ENCODE assay signal across 11 mouse cellular contexts in genomic region chr17:12714080-12714561, GRCm38 (mm10). TPM values are rescaled to one million over a fixed set of nuclear protein-coding genes. Genes with fewer than 3 reads are reported as not detected.
DNase-seq lines count a peak whose midpoint lies in the region; ATAC-seq and TF ChIP-seq lines count a peak whose summit lies in the region.
"Had no signal": no experiment of that assay in that cellular context is flagged by ENCODE, and none has a peak within 500 bp of the region (broad histone marks: within the 10 kb centered on the region; RNA-seq: fewer than 3 reads in every experiment).

No protein-coding gene starts in this region.

- H3K9me3 ChIP-seq in hindbrain, embryonic 16.5 days (ENCODE audit: control insufficient read depth, low read length): no peaks in the 10 kb centered on the region
- no peaks in the 10 kb centered on the region for H3K9me3 ChIP-seq in hindbrain, embryonic 12.5 days (replicated peaks)
- H3K9me3 ChIP-seq in CH12.LX (replicated peaks; ENCODE audit: low read length): no peaks in the 10 kb centered on the region
- no peaks in the 10 kb centered on the region for H3K9me3 ChIP-seq in heart, embryonic 10.5 days
- H3K9me3 ChIP-seq: limb, embryonic 13.5 days had no signal

- WGBS in hindbrain, embryonic 16.5 days: 82% methylated on average over 5 of the region's 5 CpGs
- WGBS in hindbrain, embryonic 12.5 days: 90% methylated on average over 5 of the region's 5 CpGs
- 72% methylated on average over 5 of the region's 5 CpGs for WGBS in heart, embryonic 10.5 days

- H3K36me3 ChIP-seq in hindbrain, embryonic 16.5 days (ENCODE audit: control insufficient read depth, insufficient read depth, low read length): peaks cover 40% of the 10 kb centered on the region
- peaks cover 86% of the 10 kb centered on the region for H3K36me3 ChIP-seq in hindbrain, embryonic 12.5 days
- peaks cover 64 to 96% of the 10 kb centered on the region in 2 experiments for H3K36me3 ChIP-seq in CH12.LX (replicated peaks in 1 of 2; ENCODE audit: control insufficient read depth in 1 of 2, insufficient read depth in 1 of 2, low read length in 1 of 2)
- peaks cover 100% of the 10 kb centered on the region for H3K36me3 ChIP-seq in heart, embryonic 10.5 days

- no peaks in the 10 kb centered on the region for H3K79me2 ChIP-seq in CH12.LX (replicated peaks; ENCODE audit: control insufficient read depth, extremely low read depth, insufficient read depth, poor library complexity, severe bottlenecking)

- peak; percentile 53 for TF ChIP-seq RAD21 in CH12.LX (IDR thresholded peaks at IDR 0.05; ENCODE audit: low read depth, low read length)

- H3K9ac ChIP-seq in hindbrain, embryonic 16.5 days (ENCODE audit: low read depth, low read length): no peak overlapping the region
- H3K9ac ChIP-seq in hindbrain, embryonic 12.5 days: no peak overlapping the region
- no peak overlapping the region for H3K9ac ChIP-seq in CH12.LX (ENCODE audit: insufficient read depth, low read depth)
- H3K9ac ChIP-seq: limb, embryonic 13.5 days had no signal

- TF ChIP-seq CTCF in CH12.LX (conservative IDR thresholded peaks at IDR 0.05 in 1 of 2, IDR thresholded peaks at IDR 0.05 in 1 of 2; ENCODE audit: low read depth in 2 of 2, low read length in 2 of 2): peak in 1 of 2 experiments; percentile 49; a peak in 2 of 4 replicates

- no peak for TF ChIP-seq POLR2A in CH12.LX (IDR thresholded peaks at IDR 0.05; ENCODE audit: low read depth, low read length)

- no peak for TF ChIP-seq EP300 in CH12.LX (IDR thresholded peaks at IDR 0.05; ENCODE audit: low read length)

- ATAC-seq in hindbrain, embryonic 16.5 days: 0 out of 2 replicates have a peak, but pooled peaks have one; percentile 2
- no peak for ATAC-seq in hindbrain, embryonic 12.5 days (ENCODE audit: low FRiP score)
- no peak for ATAC-seq in activated CD4-positive, CD25-positive, alpha-beta regulatory T cell, adult 4 months
- ATAC-seq: forebrain, embryonic 14.5 days had no signal

- intact Hi-C loops in left cerebral cortex, postnatal 10 days (cut with DNase I): no loop called here

- no peak overlapping the region for H3K27ac ChIP-seq in hindbrain, embryonic 16.5 days (ENCODE audit: low read depth, low read length)
- no peak overlapping the region for H3K27ac ChIP-seq in hindbrain, embryonic 12.5 days
- no peak overlapping the region for H3K27ac ChIP-seq in CH12.LX (ENCODE audit: insufficient read depth, low read depth)
- 0 out of 2 replicates have a peak overlapping the region, but pooled peaks have one; percentile 23 for H3K27ac ChIP-seq in heart, embryonic 10.5 days
- H3K27ac ChIP-seq: limb, embryonic 13.5 days had no signal

- in situ Hi-C loops in CH12.LX (cut with MboI; ENCODE audit: low pct_ligation_motif_present, low pct_unique_long_range_greater_than_20kb, low sequenced_read_pairs): no loop called here

- dilution Hi-C loops in CH12.LX (cut with MboI; ENCODE audit: extremely low pct_ligation_motif_present, extremely low pct_unique_long_range_greater_than_20kb, low sequenced_read_pairs): no loop called here

- H3K4me3 ChIP-seq in hindbrain, embryonic 16.5 days (ENCODE audit: low read length): no peak overlapping the region
- no peak overlapping the region for H3K4me3 ChIP-seq in hindbrain, embryonic 12.5 days
- no peak overlapping the region for H3K4me3 ChIP-seq in CH12.LX (replicated peaks in 1 of 3; ENCODE audit: low read depth in 2 of 3, low read length in 2 of 3, poor library complexity in 1 of 3)
- no peak overlapping the region for H3K4me3 ChIP-seq in heart, embryonic 10.5 days
- H3K4me3 ChIP-seq: limb, embryonic 13.5 days had no signal

- no peak overlapping the region for H3K4me2 ChIP-seq in hindbrain, embryonic 16.5 days (ENCODE audit: low read length)
- no peak overlapping the region for H3K4me2 ChIP-seq in hindbrain, embryonic 12.5 days (replicated peaks)
- H3K4me2 ChIP-seq in CH12.LX (ENCODE audit: insufficient read depth, low read depth, poor library complexity, severe bottlenecking): no peak overlapping the region
- H3K4me2 ChIP-seq: limb, embryonic 13.5 days had no signal

- H3K27me3 ChIP-seq in hindbrain, embryonic 16.5 days (replicated peaks; ENCODE audit: control insufficient read depth, insufficient read depth, low read length): no peaks in the 10 kb centered on the region
- H3K27me3 ChIP-seq in hindbrain, embryonic 12.5 days: no peaks in the 10 kb centered on the region
- H3K27me3 ChIP-seq in CH12.LX (replicated peaks): no peaks in the 10 kb centered on the region
- no peaks in the 10 kb centered on the region for H3K27me3 ChIP-seq in heart, embryonic 10.5 days (ENCODE audit: insufficient read depth, poor library complexity, severe bottlenecking)
- H3K27me3 ChIP-seq: limb, embryonic 13.5 days had no signal

- DNase-seq in CH12.LX (ENCODE audit: extremely low read depth): no peak
- DNase-seq in heart, embryonic 10.5 days (ENCODE audit: low spot score): no peak
- DNase-seq in lung, postnatal 36 days: peak; percentile 44
- no peak for DNase-seq in left cerebral cortex, postnatal 10 days (ENCODE audit: extremely low spot score in 1 of 2, low spot score in 2 of 2)
- DNase-seq in yolk sac, embryonic 10.5 days (ENCODE audit: low spot score): no peak

- H3K4me1 ChIP-seq in hindbrain, embryonic 16.5 days (ENCODE audit: control insufficient read depth, insufficient read depth, low read depth, low read length): no peaks in the 10 kb centered on the region
- H3K4me1 ChIP-seq in hindbrain, embryonic 12.5 days: no peaks in the 10 kb centered on the region
- H3K4me1 ChIP-seq in CH12.LX (ENCODE audit: control insufficient read depth in 1 of 2, insufficient read depth in 2 of 2): no peaks in the 10 kb centered on the region
- peaks cover 15% of the 10 kb centered on the region for H3K4me1 ChIP-seq in heart, embryonic 10.5 days

TF ChIP-seq in CH12.LX, 34 proteins besides CTCF, POLR2A, EP300 and RAD21:
- no peak for TF ChIP-seq ZMIZ1 (IDR thresholded peaks at IDR 0.05; ENCODE audit: low read depth, low read length)
- TF ChIP-seq SMC3 (IDR thresholded peaks at IDR 0.05; ENCODE audit: low read depth, low read length): peak; percentile 54
- no peak for TF ChIP-seq CHD1 (IDR thresholded peaks at IDR 0.05; ENCODE audit: low read depth, low read length)

RNA-seq across cellular contexts. Expression of gene Slc22a1, which starts 38.5 kb away (rescaled TPM):
- not detected in 2 replicates for polyA plus RNA-seq in hindbrain, embryonic 16.5 days (2015; fragmentation: Nextera tagmentation; extraction: Ambion mirVana)
- not detected in 2 replicates for polyA plus RNA-seq in hindbrain, embryonic 12.5 days (2016; fragmentation: Nextera tagmentation; extraction: Ambion mirVana)
- 0.64 and 0.80 TPM in 2 replicates for total RNA-seq in CH12.LX (2012; rRNA removed)
- 1.1 TPM in 1 of 2 replicates, not detected in the other for total RNA-seq in CH12.LX (2014; rRNA removed)
- 0.76 and 1.2 TPM in 2 replicates for polyA plus RNA-seq in CH12.LX (2012; ENCODE audit: insufficient read length, low read depth)
- 0.39 and 1.1 TPM in 2 replicates for polyA plus RNA-seq in heart, embryonic 10.5 days (2016; fragmentation: Nextera tagmentation; extraction: Ambion mirVana)
- under 1 TPM in 1 of 2 experiments, not detected in 1; 0.81 TPM for polyA plus RNA-seq in activated CD4-positive, CD25-positive, alpha-beta regulatory T cell, adult 4 months (2017; shearing (Covaris generic))
- total RNA-seq in left cerebral cortex, postnatal 10 days (2021): 1 to 10 TPM; 2.2 to 2.7 TPM
- polyA plus RNA-seq: forebrain, embryonic 14.5 days; neural tube, embryonic 11.5 days had no signal

RNA-seq across cellular contexts. Expression of gene Igf2r, which starts 55.3 kb away (rescaled TPM):
- polyA plus RNA-seq in hindbrain, embryonic 16.5 days (2015; fragmentation: Nextera tagmentation; extraction: Ambion mirVana): 6.4 and 10.1 TPM in 2 replicates
- 27.5 and 30.4 TPM in 2 replicates for polyA plus RNA-seq in hindbrain, embryonic 12.5 days (2016; fragmentation: Nextera tagmentation; extraction: Ambion mirVana)
- 57.5 and 61.8 TPM in 2 replicates for total RNA-seq in CH12.LX (2012; rRNA removed)
- total RNA-seq in CH12.LX (2014; rRNA removed): 25.6 and 27.8 TPM in 2 replicates
- polyA plus RNA-seq in CH12.LX (2012; ENCODE audit: insufficient read length, low read depth): 32.3 and 34.6 TPM in 2 replicates
- polyA plus RNA-seq in heart, embryonic 10.5 days (2016; fragmentation: Nextera tagmentation; extraction: Ambion mirVana): 141 and 272 TPM in 2 replicates
- polyA plus RNA-seq in activated CD4-positive, CD25-positive, alpha-beta regulatory T cell, adult 4 months (2017; shearing (Covaris generic)): 10 to 100 TPM; 23.9 to 33.2 TPM
- 10 to 100 TPM; 24.9 to 25.6 TPM for total RNA-seq in left cerebral cortex, postnatal 10 days (2021)
